Mouse (Mus musculus) heart, adult 2 months (tissue): ENCODE results near the gene Rasip1.

Experiments used
- CTCF ChIP-seq: fragments of 200-600 bp; IDR thresholded peaks from 2 replicates; pipeline ENCODE4 v1.8.1; 2022; ENCODE audit warnings: antibody characterized with exemption, mild to moderate bottlenecking, moderate library complexity
- EP300 ChIP-seq: fragments of 200-500 bp; IDR thresholded peaks from 2 replicates; pipeline ENCODE4 v1.6.1; 2011; ENCODE audit warnings: low read depth, low read length, control low read depth; ENCODE audit not compliant: insufficient read depth

DNA sequence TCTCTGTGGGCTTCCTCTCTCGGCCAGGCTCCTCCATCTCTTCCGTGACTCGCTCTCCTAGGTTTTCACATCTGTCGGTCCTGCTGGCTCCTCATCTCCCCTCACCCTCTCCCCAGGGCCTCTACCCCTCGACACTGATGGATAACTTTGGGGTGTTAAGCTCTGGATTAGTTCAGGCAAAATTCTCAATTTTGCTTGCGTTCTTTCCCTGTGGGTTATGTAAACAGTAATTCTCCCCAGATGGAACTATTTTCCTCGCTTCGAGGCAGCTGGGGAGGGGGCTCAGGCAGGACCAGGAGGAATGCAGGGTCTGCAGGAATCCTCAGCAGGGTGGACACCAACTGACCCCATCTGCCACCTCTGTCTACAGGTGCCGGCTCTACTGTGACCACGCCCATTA is 58.5 kb downstream of the Rasip1 start:
- TF ChIP-seq EP300 (no peak), CTCF (no peak)
